Comparison of ENCODE assay signal across 15 mouse cellular contexts in genomic region chr14:67484533-67485448, GRCm38 (mm10).
DNase-seq lines count a peak whose midpoint lies in the region; ATAC-seq and TF ChIP-seq lines count a peak whose summit lies in the region.
"Had no signal": no experiment of that assay in that cellular context is flagged by ENCODE, and none has a peak within 500 bp of the region (broad histone marks: within the 10 kb centered on the region; RNA-seq: fewer than 3 reads in every experiment).

No protein-coding gene starts in this region.

- no peak overlapping the region for H3K4me3 ChIP-seq in heart, adult 2 months
- no peak overlapping the region for H3K4me3 ChIP-seq in neural tube, embryonic 15.5 days (replicated peaks)
- no peak overlapping the region for H3K4me3 ChIP-seq in lung, embryonic 16.5 days (ENCODE audit: low read length)
- no peak overlapping the region for H3K4me3 ChIP-seq in liver, embryonic 12.5 days
- H3K4me3 ChIP-seq: heart, embryonic 10.5 days; midbrain, embryonic 15.5 days had no signal

- no peaks in the 10 kb centered on the region for H3K36me3 ChIP-seq in heart, adult 2 months (ENCODE audit: control insufficient read depth, insufficient read depth, low read length)
- H3K36me3 ChIP-seq in neural tube, embryonic 15.5 days: no peaks in the 10 kb centered on the region
- H3K36me3 ChIP-seq in lung, embryonic 16.5 days (ENCODE audit: control insufficient read depth, insufficient read depth, low read length): no peaks in the 10 kb centered on the region
- no peaks in the 10 kb centered on the region for H3K36me3 ChIP-seq in liver, embryonic 12.5 days
- H3K36me3 ChIP-seq: heart, embryonic 10.5 days; midbrain, embryonic 15.5 days had no signal

- no peak for TF ChIP-seq CTCF in heart, adult 2 months (IDR thresholded peaks at IDR 0.05)

- TF ChIP-seq EP300 in heart, adult 2 months (IDR thresholded peaks at IDR 0.05; ENCODE audit: insufficient read depth, low read depth, low read length): no peak

- no peaks in the 10 kb centered on the region for H3K9me3 ChIP-seq in neural tube, embryonic 15.5 days (replicated peaks)
- H3K9me3 ChIP-seq in lung, embryonic 16.5 days (ENCODE audit: control insufficient read depth, low read length): no peaks in the 10 kb centered on the region
- no peaks in the 10 kb centered on the region for H3K9me3 ChIP-seq in liver, embryonic 12.5 days (replicated peaks)
- H3K9me3 ChIP-seq: heart, embryonic 10.5 days; midbrain, embryonic 15.5 days had no signal

- WGBS in heart, adult 2 months: 51% methylated on average over 19 of the region's 19 CpGs
- 63% methylated on average over 19 of the region's 19 CpGs for WGBS in neural tube, embryonic 15.5 days
- 22% methylated on average over 19 of the region's 19 CpGs for WGBS in lung, embryonic 16.5 days
- 48% methylated on average over 19 of the region's 19 CpGs for WGBS in liver, embryonic 12.5 days (ENCODE audit: insufficient replicate concordance)

- no peak overlapping the region for H3K27ac ChIP-seq in heart, adult 2 months
- H3K27ac ChIP-seq in neural tube, embryonic 15.5 days (replicated peaks): no peak overlapping the region
- H3K27ac ChIP-seq in lung, embryonic 16.5 days (ENCODE audit: low read length): no peak overlapping the region
- no peak overlapping the region for H3K27ac ChIP-seq in liver, embryonic 12.5 days
- H3K27ac ChIP-seq: heart, embryonic 10.5 days; midbrain, embryonic 15.5 days had no signal

- no peaks in the 10 kb centered on the region for H3K27me3 ChIP-seq in heart, adult 2 months (ENCODE audit: control insufficient read depth, insufficient read depth, low read length)
- no peaks in the 10 kb centered on the region for H3K27me3 ChIP-seq in neural tube, embryonic 15.5 days (replicated peaks)
- H3K27me3 ChIP-seq in lung, embryonic 16.5 days (ENCODE audit: control insufficient read depth, insufficient read depth, low read depth, low read length): no peaks in the 10 kb centered on the region
- no peaks in the 10 kb centered on the region for H3K27me3 ChIP-seq in liver, embryonic 12.5 days (replicated peaks)
- H3K27me3 ChIP-seq: midbrain, embryonic 15.5 days; Patski had no signal

- no peak for TF ChIP-seq POLR2A in heart, adult 2 months (IDR thresholded peaks at IDR 0.05; ENCODE audit: insufficient read depth, low read depth, low read length)

- no peak overlapping the region for H3K4me2 ChIP-seq in neural tube, embryonic 15.5 days
- no peak overlapping the region for H3K4me2 ChIP-seq in lung, embryonic 16.5 days (ENCODE audit: low read depth, low read length)
- no peak overlapping the region for H3K4me2 ChIP-seq in liver, embryonic 12.5 days
- H3K4me2 ChIP-seq: midbrain, embryonic 15.5 days had no signal

- H3K9ac ChIP-seq in heart, adult 2 months (ENCODE audit: low read depth, low read length): no peak overlapping the region
- H3K9ac ChIP-seq in neural tube, embryonic 15.5 days (replicated peaks): no peak overlapping the region
- H3K9ac ChIP-seq in lung, embryonic 16.5 days (ENCODE audit: low read length): no peak overlapping the region
- H3K9ac ChIP-seq in liver, embryonic 12.5 days: no peak overlapping the region
- H3K9ac ChIP-seq: midbrain, embryonic 15.5 days had no signal

- intact Hi-C loops in heart, adult 2 months (cut with DNase I): no loop called here

- DNase-seq in heart, adult 9 months (ENCODE audit: low spot score in 2 of 2): peak; percentile 13 to 15
- no peak for DNase-seq in heart, adult 2 months
- peak; percentile 38 for DNase-seq in neural tube, embryonic 10.5 days (ENCODE audit: extremely low spot score, low spot score)
- no peak for DNase-seq in spleen, postnatal 4 days (ENCODE audit: low spot score in 2 of 2)
- no peak for DNase-seq in cerebellum, adult 11-12 months
- DNase-seq: adrenal gland, adult 8-10 months; cerebellum, adult 11 months had no signal

- ATAC-seq in neural tube, embryonic 15.5 days (ENCODE audit: low FRiP score): no peak
- peak; percentile 65 for ATAC-seq in lung, embryonic 16.5 days (ENCODE audit: low read depth)
- no peak for ATAC-seq in liver, embryonic 12.5 days
- ATAC-seq: forebrain, embryonic 16.5 days; hindbrain, embryonic 16.5 days; midbrain, embryonic 15.5 days; Patski had no signal

- H3K4me1 ChIP-seq in heart, adult 2 months (ENCODE audit: control insufficient read depth, insufficient read depth, low read length): 0 out of 2 replicates have a peak, but pooled peaks cover 2% of the 10 kb centered on the region
- no peaks in the 10 kb centered on the region for H3K4me1 ChIP-seq in neural tube, embryonic 15.5 days
- H3K4me1 ChIP-seq in lung, embryonic 16.5 days (replicated peaks; ENCODE audit: control insufficient read depth, insufficient read depth, low read length): peaks cover 17% of the 10 kb centered on the region
- no peaks in the 10 kb centered on the region for H3K4me1 ChIP-seq in liver, embryonic 12.5 days
- H3K4me1 ChIP-seq: midbrain, embryonic 15.5 days had no signal

- H3K79me2 ChIP-seq in heart, adult 2 months (replicated peaks; ENCODE audit: control insufficient read depth, insufficient read depth, low read length): no peaks in the 10 kb centered on the region

Comparison
In these comparisons a context has a peak if more than half of its experiments do, and no peak if none do; other contexts are left out.
1. DNase-seq: peak in heart, adult 9 months (2 of 2) and neural tube, embryonic 10.5 days (single experiment); none in heart, adult 2 months (0 of 2), spleen, postnatal 4 days (0 of 2) and cerebellum, adult 11-12 months (single experiment).